Mouse (Mus musculus) thymus, postnatal 25 days (tissue): ENCODE data around the gene Prdm16.
A peak's percentile ranks its signal among the peaks of the same experiment; 100 is the strongest.

Source experiments
- DNase-seq: peaks from one replicate; pipeline ENCODE4 v3.0.0; 2022

The Prdm16 gene

GRCm38 (mm10) chr4:154472569-154472968 is 164.1 kb downstream of the Prdm16 start:
- no peak for DNase-seq

DNA sequence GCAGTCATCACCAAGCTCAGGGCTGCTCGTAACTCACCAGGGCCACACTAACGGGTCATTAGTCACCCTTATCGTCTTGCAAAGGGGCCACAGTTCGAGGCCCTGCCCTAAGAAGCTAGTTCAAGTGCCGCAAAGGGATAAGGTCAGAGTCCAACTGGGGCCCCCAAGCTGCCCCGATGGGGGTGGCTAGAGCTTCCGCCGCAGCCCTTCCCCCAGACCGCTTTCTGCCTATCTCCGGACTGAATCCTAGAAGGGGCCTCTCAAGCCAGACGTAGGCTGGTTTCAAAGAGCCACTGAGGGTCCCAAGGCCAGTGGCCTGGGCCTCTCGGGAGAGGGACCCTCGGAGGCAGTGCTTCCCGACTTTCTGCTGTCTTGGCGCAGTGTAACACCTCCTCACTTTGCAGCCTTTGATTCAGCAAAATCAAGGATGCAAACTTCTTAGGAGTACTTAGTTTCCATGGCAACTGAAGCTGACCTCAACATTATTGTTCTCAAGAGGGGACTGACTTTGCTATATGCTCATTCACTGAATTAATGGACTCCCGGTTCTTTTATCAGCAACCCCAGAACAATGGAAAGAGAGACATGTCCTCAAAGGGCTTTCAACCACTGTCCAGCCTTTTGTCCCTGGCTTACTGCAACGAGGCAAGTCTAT is 165.1 kb downstream of the Prdm16 start:
- no peak for DNase-seq

GRCm38 (mm10) chr4:154466305-154466704 is 170.4 kb downstream of the Prdm16 start:
- peak; percentile 25 for DNase-seq

GRCm38 (mm10) chr4:154465123-154465522 is 171.6 kb downstream of the Prdm16 start:
- no peak for DNase-seq

DNA sequence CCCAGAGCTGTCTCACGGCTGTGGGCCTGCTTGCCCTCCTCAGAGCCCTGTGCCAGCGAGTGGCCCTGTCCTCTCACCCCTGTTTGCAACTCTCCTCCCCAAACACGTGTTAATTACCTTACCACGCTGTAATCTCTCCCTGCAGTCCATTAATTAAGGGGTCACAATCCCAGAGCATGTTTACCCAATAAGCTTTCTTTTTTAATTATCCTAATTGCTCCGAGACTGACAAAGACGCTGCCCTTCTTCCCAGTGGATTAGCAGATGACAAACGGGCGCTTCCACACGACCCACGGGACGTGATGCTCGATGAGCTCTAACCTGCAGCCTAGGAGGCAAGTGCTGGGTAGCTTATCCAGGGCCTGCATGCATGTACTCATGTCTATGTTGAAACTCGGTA is 176.7 kb downstream of the Prdm16 start:
- no peak for DNase-seq

GRCm38 (mm10) chr4:154457756-154458155 is 178.9 kb downstream of the Prdm16 start:
- DNase-seq: no peak

DNA sequence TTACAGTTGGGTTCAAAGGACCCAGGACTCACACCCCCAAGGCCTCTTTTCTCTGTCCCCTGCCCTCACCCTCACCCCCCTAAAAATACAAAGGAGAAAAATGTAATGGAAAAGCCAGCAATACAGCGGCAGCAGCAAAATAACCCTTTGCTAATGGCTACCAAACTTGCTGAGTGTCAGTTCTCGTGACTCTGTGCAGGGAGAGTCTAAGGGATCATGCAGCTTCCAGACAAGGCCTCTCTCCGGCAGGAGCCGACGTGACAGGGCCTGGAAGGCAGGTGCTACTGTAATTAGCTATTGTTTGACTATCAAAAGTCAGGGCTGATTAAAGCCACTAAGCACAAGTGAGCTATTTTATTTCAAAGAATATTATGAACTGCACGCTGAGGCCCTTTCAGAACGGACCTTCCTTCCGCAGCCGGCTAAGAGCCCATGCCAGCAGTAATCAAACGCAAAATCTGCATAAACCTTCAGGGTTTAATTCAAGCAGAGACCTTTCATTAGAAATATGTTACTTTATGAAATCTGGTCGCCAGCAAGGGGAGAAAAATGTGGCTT is 180.3 kb downstream of the Prdm16 start:
- DNase-seq: no peak

DNA sequence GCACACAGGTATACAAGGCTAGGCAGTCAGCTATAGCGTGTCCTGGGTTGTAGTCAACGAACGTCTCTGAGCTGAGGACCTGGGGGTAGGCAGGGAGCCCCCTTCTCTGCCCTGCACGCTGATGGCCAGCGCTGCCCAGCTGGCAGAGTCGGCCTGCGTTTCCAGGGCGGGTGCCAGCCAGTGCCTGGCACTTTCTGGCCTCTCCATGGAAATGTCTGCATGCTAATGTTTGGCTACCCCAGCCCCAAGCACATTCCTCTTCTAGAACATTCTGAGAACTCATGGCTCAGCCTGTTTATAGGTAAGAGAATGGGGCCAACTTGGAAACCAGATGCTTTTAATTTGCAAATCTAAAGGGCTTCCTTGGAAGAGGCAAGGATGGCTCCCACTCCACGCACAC is 186.2 kb downstream of the Prdm16 start:
- DNase-seq: no peak

GRCm38 (mm10) chr4:154450036-154450435 is 186.6 kb downstream of the Prdm16 start:
- no peak for DNase-seq

GRCm38 (mm10) chr4:154449343-154449742 is 187.3 kb downstream of the Prdm16 start:
- peak; percentile 2 for DNase-seq

DNA sequence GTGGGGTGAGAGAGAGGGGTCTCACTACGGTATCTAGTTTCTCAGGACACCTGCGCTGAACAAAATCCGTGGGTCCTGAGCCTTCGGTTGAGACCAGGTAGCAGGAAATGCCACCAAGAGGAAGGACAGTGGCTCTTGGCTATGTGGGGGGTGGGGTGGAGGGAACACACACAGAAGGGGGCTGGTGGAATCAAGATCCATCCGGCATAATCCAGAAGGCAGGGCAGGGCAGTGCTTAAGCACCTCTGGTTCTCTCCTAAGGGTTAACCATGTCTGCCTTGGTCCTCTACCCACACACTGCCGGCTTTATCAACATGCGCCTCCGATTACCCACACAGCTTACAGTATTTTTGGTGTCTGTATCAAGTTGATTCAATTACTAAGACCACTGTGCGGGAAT is 191.0 kb downstream of the Prdm16 start:
- no peak for DNase-seq

GRCm38 (mm10) chr4:154442645-154443304 is 193.9 kb downstream of the Prdm16 start:
- DNase-seq: no peak

GRCm38 (mm10) chr4:154439455-154440052 is 197.1 kb downstream of the Prdm16 start:
- no peak for DNase-seq

DNA sequence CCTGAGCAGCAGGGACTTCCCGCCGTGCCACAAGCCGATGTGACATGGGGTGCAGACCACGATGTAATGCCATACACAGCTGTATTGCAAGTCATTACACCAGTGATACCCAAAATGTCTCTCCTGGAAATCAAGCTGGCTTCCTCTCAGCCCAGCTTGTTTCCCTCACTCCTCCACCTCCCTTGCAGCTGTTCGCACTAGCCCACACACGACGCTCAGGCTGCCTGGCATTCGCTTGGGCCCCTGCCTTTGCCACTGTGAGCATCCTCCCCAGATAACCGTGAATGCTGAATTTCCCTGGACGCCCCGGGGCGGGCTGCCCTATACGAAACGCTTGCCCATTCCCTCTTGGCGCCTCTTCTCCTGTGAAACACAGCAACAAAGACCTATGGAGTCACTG is 198.1 kb downstream of the Prdm16 start:
- DNase-seq: no peak

DNA sequence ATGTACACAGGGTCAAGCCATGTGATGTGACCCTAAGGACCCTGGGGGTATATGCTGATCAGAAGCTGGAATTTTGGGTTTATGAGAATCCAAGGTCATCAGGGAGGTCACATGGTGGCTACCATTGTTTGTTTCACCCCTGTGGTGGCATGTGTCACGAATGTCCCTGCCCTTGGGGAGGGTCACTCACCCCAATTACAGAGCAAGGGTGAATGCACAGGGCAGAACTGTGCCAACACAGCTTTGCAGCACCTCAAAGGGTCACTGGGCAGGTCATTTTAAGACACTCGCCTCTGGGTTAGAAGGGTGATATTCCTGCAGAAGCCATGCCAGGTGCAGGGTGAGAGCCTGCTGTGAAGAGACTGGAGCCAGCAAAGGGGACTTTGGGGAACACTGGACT is 206.9 kb downstream of the Prdm16 start:
- DNase-seq: no peak

- DNase-seq: no peak
Measured at GRCm38 (mm10) chr4:154426901-154427300, 209.8 kb downstream of the Prdm16 start.

- no peak for DNase-seq
Measured at GRCm38 (mm10) chr4:154425284-154425683, 211.4 kb downstream of the Prdm16 start.

- DNase-seq: no peak
Measured at GRCm38 (mm10) chr4:154424681-154425080, 212.0 kb downstream of the Prdm16 start.

DNA sequence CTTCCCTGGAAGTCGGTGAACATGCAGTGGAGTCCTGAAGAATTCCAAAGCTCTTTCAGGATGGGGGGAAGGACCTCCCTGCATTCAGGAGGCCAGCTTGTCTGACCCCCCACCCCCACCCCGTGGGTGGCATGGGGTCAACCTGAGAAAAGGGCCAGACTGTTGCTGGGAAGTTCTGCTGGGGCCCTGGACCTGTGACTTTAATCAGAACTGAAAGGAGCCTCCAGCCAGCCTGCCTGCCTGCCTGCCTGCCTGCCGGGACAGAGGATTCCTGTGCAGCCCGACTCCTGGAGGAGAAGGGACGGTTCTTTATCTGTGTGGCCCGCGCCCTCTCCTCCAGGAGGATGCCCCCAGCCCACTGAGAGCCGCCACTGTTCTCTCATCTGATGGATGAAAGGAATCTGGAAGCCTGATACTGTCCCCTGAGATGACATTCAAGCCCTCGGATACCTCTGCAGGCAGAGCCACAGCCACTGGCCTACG is 214.2 kb downstream of the Prdm16 start:
- no peak for DNase-seq

GRCm38 (mm10) chr4:154420749-154421148 is 215.9 kb downstream of the Prdm16 start:
- no peak for DNase-seq

DNA sequence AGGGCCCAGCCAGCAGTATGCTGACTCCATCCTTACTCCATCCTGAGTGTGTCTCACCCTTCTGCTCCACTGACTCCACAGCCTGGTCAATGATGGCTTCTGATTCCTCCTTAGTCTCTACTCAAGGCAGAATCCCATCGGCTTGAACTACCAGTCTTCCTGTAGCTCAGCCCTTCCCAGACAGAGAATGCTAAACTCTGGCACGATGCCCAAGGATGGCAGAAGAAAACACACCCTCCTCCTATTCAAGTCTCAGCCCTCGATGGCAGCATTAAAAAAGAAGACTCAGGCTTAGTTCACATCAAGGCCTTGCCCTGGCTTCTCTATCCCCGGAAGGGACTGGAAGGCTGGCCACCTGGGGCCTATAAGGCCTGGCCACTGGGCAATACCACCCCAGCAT is 216.9 kb downstream of the Prdm16 start:
- no peak for DNase-seq

- no peak for DNase-seq
Measured at GRCm38 (mm10) chr4:154418993-154419392, 217.7 kb downstream of the Prdm16 start.

GRCm38 (mm10) chr4:154418327-154418744 is 218.3 kb downstream of the Prdm16 start:
- DNase-seq: no peak

DNA sequence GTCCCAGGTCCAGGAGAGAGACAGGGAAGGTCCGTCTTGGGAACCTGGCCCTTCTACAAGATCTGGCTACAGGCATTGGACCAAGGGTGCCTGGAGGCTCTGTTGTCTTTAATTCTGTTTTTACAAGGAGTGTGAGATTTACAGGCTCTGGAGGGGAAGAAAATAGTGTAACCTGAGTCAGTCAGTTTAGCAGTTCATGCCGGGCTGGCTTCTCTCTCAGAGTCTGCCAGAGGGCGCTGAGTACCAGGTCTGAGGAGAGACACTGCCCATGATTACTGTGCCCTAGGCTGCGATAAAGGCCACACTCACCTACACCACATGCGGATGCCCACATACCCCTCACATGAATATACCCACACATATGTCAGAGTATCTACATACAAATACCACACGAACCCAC is 219.9 kb downstream of the Prdm16 start:
- DNase-seq: no peak
